Mouse (Mus musculus) limb, embryonic 12.5 days (tissue): ENCODE results near the gene St6galnac6. TPM values are rescaled to one million over a fixed set of nuclear protein-coding genes. Genes with fewer than 3 reads are reported as not detected.
A peak's percentile ranks its signal among the peaks of the same experiment; 100 is the strongest.

Experiments
- ATAC-seq: fragments of 200-750 bp; cut with Nextera tagmentation; 2 replicates; pipeline ENCODE4 v1.8.0; 2017; ENCODE audit warnings: low read depth, moderate TSS enrichment; ENCODE audit not compliant: insufficient number of reproducible peaks, insufficient read depth, low FRiP score, low TSS enrichment
- H3K27ac ChIP-seq: fragments of 300-500 bp; sonication (generic); 2 replicates; pipeline ENCODE4 v1.5.1; 2016; ENCODE audit warnings: mild to moderate bottlenecking, moderate library complexity
- H3K27me3 ChIP-seq: fragments of 300-500 bp; sonication (generic); 2 replicates; pipeline ENCODE4 v1.6.1; 2016; ENCODE audit warnings: mild to moderate bottlenecking, moderate library complexity
- H3K36me3 ChIP-seq: fragments of 300-500 bp; sonication (generic); 2 replicates; pipeline ENCODE4 v1.6.1; 2016; ENCODE audit warnings: mild to moderate bottlenecking, moderate library complexity
- H3K4me1 ChIP-seq: fragments of 300-500 bp; sonication (generic); replicated peaks from 2 replicates; pipeline ENCODE4 v1.6.1; 2016
- H3K4me2 ChIP-seq: fragments of 300-500 bp; sonication (generic); 2 replicates; pipeline ENCODE4 v1.6.1; 2016; ENCODE audit warnings: mild to moderate bottlenecking, moderate library complexity
- H3K4me3 ChIP-seq: fragments of 300-500 bp; sonication (generic); replicated peaks from 2 replicates; pipeline ENCODE4 v1.5.1; 2016; ENCODE audit warnings: mild to moderate bottlenecking
- H3K9ac ChIP-seq: fragments of 300-500 bp; sonication (generic); replicated peaks from 2 replicates; pipeline ENCODE4 v1.6.1; 2016; ENCODE audit warnings: mild to moderate bottlenecking, moderate library complexity
- H3K9me3 ChIP-seq: fragments of 300-500 bp; sonication (generic); 2 replicates; pipeline ENCODE4 v1.6.1; 2016; ENCODE audit warnings: mild to moderate bottlenecking, moderate library complexity
- WGBS: fragments of 180-500 bp; shearing (Covaris S2); methylation state at CpG from one replicate; pipeline ENCODE4 v1.1.7; 2016; 5-methylcytosine and 5-hydroxymethylcytosine counted together
- polyA plus RNA-seq: library from polyadenylated mRNA; unstranded; fragments of >200 nt; fragmentation: Nextera tagmentation; extraction: Ambion mirVana; gene quantifications from 2 replicates; pipeline ENCODE4 v1.2.1, GENCODE M21; 2016

St6galnac6 gene
- polyA plus RNA-seq, 1 experiment from 2014 or later: 23.4 TPM

DNA sequence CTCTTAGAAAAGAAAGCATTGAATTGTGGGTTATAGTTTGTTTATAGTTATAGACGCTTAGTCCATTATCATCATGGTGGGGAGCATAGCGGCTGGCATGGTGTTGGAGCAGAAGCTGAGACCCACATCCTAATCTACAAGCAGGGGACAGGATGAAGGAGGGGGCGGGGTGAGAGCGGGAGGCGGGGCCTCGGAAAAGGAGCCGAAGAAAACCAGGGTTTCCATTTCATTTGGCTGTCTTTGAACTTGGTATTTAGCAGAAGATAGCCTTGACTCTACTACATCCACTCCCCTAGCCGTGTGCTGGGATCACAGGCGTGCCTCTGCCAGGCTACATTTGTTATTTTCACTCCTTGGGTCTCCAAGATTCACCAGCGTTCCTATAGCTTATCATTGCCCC is 5.1 kb downstream of the St6galnac6 start:
- 40% methylated on average over 10 of the region's 10 CpGs for WGBS
- ATAC-seq: no peak
- no peak overlapping the region for H3K4me2 ChIP-seq
- no peaks in the 10 kb centered on the region for H3K9me3 ChIP-seq
- H3K9ac ChIP-seq: no peak overlapping the region
- H3K27me3 ChIP-seq: no peaks in the 10 kb centered on the region
- no peak overlapping the region for H3K27ac ChIP-seq
- H3K4me1 ChIP-seq: peaks cover 40% of the 10 kb centered on the region
- no peaks in the 10 kb centered on the region for H3K36me3 ChIP-seq
- H3K4me3 ChIP-seq: no peak overlapping the region

DNA sequence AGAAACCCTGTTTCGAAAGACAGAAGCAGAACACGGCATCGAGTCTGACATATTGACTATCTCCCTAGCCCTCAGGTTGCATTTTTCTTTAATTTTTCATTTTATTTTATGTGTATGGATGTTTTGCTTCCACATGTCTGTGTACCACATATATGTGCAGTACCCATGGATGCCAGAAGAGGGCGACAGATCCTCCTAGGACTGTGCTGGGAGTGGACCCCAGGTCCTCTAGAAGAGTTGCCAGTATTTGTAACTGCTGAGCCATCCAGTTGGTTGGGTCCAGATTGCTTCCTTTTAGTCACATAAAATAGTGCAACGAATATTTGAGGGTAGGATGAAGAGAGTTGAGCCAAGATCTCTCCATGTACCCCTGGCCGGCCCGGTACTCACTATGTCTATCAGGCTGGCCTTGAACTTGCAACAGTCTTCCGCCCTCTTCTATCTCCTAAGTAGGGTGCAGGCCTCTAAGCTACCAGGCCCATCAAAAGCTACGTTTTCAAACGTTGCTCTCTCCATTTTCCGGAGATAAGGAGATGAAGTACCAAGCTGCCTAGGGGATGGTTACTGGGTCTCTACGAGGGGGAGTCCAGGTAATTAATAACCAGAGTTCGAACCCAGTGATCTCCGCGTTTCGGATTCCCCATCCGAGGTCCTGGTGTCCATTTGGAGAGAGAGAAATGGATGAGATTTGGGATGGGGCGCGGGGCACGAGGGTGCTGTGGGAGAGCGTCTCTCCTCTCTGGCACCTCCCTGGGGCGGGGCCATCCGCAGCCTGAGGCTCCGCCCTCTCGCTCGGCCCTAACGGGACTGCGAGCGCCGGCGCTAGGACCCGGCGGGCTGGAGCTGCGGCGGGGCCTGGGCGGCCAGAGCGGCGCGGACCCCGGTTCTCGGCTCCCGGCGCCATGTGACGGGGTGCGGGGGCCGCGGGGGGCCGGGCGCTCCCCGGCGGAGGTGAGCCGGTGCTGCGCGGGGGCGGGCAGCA is 6.9 kb downstream of the St6galnac6 start:
- Histone ChIP-seq H3K27me3 (no peaks in the 10 kb centered on the region), H3K36me3 (no peaks in the 10 kb centered on the region), H3K9ac (peak overlapping the region; percentile 87), H3K4me3 (peak overlapping the region; percentile 81), H3K4me1 (peaks cover 52% of the 10 kb centered on the region), H3K27ac (peak overlapping the region; percentile 80), H3K4me2 (peak overlapping the region; percentile 85), H3K9me3 (no peaks in the 10 kb centered on the region)
- ATAC-seq: 0 out of 2 replicates have a peak, but pooled peaks have one; percentile 18
- WGBS: 11% methylated on average over 55 of the region's 55 CpGs

DNA sequence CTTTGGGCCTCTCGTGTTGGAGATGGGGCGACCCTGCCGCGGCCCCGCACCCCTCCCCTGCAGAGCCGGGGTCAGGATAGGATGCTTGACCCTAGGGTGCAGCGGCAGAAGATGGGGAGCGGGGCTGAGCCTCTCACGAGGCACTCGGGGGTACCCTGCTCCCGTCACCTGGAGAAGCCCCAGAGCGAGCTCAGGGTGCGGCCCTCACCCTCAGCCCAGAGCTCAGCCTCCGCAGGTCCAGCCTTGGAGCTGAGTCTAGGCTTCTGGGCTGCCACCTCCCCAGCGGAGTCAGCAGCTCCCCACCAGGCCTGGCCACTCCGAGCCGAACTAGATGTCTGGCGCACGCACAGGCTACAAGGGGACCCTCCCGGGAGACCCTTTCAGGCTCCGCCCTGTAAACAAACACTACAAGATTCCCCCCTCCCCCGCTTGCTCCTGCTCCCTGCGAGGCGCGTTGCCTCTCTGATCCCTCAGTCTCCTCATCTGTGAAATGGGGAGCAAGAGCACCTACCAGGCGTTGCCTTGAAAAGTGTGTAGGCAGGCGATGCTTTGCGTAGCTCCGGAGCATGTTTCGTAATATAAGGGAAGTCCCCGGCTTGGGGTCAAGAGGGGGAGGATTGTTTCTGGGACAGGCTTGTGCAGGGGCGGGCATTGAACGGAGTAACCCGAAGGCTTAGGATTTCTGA is 7.9 kb downstream of the St6galnac6 start:
- Histone ChIP-seq H3K27ac (peak overlapping the region; percentile 80), H3K36me3 (peaks cover 4% of the 10 kb centered on the region), H3K27me3 (no peaks in the 10 kb centered on the region), H3K4me3 (peak overlapping the region; percentile 81), H3K4me2 (peak overlapping the region; percentile 85), H3K9ac (peak overlapping the region; percentile 87), H3K4me1 (peaks cover 47% of the 10 kb centered on the region), H3K9me3 (no peaks in the 10 kb centered on the region)
- peak; percentile 68 for ATAC-seq
- WGBS: 4% methylated on average over 34 of the region's 34 CpGs

DNA sequence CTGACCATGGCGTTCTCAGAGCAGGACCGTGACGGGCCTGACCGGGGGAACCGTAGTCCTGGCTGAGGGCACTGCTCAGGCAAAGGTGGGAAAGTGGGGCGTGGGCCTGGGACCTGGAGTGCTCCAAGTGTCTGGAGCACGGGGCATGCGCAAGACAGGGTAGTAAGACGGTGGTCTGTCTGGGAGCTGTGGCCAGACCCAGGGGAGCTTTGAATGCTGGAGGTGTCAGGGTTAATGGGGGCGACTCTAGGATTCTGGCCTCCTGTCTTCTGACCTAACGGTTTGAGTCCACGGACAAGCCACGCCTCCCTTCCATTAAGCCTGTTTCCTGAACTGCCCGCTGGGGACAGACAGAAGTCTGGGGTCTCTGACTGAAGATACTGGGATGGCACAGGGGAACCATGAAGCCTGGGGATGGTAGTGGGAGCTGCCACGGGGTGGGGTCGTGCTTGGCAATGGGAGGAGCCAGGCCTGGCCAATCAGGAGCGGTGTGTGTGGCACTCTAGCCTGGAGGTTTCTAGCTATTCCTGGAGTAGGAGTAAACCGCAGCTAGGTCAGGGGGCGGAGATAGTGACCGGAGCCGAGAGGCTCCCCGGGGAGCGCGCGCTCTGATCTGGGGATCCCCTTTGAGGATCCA is 8.8 kb downstream of the St6galnac6 start:
- 0 out of 2 replicates have a peak, but pooled peaks have one; percentile 49 for ATAC-seq
- Histone ChIP-seq H3K27me3 (no peaks in the 10 kb centered on the region), H3K4me1 (peaks cover 43% of the 10 kb centered on the region), H3K9ac (peak overlapping the region; percentile 27), H3K27ac (peak overlapping the region; percentile 67), H3K4me3 (peak overlapping the region; percentile 81), H3K9me3 (no peaks in the 10 kb centered on the region), H3K4me2 (peak overlapping the region; percentile 85), H3K36me3 (peaks cover 12% of the 10 kb centered on the region)
- 4% methylated on average over 25 of the region's 25 CpGs for WGBS

DNA sequence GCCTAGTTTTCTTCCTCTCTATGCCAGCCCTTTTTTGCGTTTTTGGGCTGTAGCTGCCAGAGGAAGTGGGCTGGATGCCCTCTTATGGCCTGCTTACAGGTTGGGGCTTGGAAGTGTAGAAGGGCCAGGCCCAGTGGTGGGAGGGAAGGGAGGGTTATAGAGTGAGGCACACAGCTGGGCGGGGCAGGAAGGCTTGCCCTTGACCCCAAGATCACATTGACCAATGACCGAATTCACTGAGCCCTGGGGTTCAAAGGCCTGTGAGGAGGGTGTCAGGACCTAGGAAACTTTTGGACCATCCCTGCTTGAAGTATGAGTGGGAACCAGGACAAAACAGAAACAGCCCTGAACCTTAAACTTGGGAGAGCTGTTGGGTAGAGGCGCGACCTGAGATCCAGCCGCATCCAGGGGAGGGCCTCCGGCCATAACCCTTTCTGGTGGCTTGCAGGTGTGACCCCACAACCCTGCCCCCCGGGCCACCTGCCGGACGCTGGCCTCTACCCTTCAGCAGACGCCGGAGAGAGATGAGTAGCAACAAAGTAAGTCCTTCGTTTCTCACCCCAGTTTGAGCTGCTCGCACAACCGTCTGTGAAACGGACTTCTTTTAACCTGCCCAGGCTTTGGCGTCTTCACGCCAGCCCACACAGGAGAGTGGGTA is 9.4 kb downstream of the St6galnac6 start:
- H3K36me3 ChIP-seq: peaks cover 16% of the 10 kb centered on the region
- no peak for ATAC-seq
- H3K4me1 ChIP-seq: peaks cover 43% of the 10 kb centered on the region
- H3K4me2 ChIP-seq: peak overlapping the region; percentile 85
- peak overlapping the region; percentile 67; the same call in 1 of the 2 replicates for H3K27ac ChIP-seq
- no peaks in the 10 kb centered on the region for H3K27me3 ChIP-seq
- 35% methylated on average over 18 of the region's 18 CpGs for WGBS
- peak overlapping the region; percentile 81 for H3K4me3 ChIP-seq
- no peaks in the 10 kb centered on the region for H3K9me3 ChIP-seq
- H3K9ac ChIP-seq: peak overlapping the region; percentile 27; the same call in 1 of the 2 replicates

DNA sequence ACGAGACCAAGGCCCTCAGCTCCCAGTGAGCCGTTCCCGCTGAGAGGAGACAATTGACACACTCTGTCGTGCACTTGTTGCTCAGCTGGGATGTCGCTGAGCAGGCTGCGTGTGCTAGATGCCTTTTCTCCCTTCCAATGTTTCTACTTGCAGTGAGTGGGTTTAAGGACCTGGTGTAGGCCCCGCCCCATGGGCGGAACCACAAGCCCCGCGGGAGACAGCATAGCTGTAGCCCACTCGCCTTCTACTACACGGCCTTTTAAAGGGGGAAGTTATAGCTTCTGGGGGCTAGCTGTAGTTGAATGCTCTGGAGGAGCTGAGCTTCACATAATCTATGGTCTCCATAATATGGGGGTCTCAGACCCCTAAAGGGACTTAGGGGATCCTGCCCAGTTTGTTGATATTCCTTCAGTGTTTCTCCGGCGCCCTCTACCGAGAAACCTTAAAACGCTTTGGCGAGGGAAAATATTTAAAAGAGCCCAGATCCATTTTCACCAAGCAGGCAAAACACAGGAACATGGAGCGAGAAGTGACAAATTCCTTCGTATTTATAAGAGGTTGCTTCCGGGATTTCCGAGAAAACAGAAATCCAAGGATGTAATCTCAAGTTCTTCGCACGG is 11.2 kb downstream of the St6galnac6 start:
- H3K4me2 ChIP-seq: peak overlapping the region; percentile 49
- H3K27ac ChIP-seq: peak overlapping the region; percentile 43; the same call in 1 of the 2 replicates
- no peaks in the 10 kb centered on the region for H3K9me3 ChIP-seq
- H3K27me3 ChIP-seq: no peaks in the 10 kb centered on the region
- H3K9ac ChIP-seq: 0 out of 2 replicates have a peak overlapping the region, but pooled peaks have one; percentile 8
- 18% methylated on average over 23 of the region's 23 CpGs for WGBS
- H3K4me3 ChIP-seq: peak overlapping the region; percentile 34
- H3K36me3 ChIP-seq: peaks cover 32% of the 10 kb centered on the region
- H3K4me1 ChIP-seq: peaks cover 43% of the 10 kb centered on the region
- no peak for ATAC-seq

DNA sequence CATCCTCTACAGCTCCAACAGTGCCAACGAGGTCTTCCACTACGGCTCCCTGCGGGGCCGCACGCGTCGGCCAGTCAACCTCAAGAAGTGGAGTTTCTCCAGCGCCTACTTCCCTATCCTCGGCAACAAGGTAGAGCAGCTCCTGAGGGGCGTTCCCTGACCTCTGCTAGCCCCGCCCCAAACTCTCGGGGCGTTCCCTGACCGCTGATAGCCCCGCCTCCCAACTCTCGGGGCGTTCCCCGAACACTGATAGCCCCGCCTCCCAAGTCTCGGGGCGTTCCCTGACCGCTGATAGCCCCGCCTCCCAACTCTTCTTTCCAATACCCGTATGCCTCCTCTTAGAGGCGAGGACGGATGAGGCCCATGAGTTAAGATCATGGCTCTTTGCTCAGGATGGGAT is 12.8 kb downstream of the St6galnac6 start:
- Histone ChIP-seq H3K27ac (no peak overlapping the region), H3K9me3 (no peaks in the 10 kb centered on the region), H3K4me2 (no peak overlapping the region), H3K9ac (no peak overlapping the region), H3K4me3 (no peak overlapping the region), H3K4me1 (peaks cover 43% of the 10 kb centered on the region), H3K27me3 (no peaks in the 10 kb centered on the region), H3K36me3 (peaks cover 44% of the 10 kb centered on the region)
- WGBS: 70% methylated on average over 26 of the region's 26 CpGs
- ATAC-seq: no peak

DNA sequence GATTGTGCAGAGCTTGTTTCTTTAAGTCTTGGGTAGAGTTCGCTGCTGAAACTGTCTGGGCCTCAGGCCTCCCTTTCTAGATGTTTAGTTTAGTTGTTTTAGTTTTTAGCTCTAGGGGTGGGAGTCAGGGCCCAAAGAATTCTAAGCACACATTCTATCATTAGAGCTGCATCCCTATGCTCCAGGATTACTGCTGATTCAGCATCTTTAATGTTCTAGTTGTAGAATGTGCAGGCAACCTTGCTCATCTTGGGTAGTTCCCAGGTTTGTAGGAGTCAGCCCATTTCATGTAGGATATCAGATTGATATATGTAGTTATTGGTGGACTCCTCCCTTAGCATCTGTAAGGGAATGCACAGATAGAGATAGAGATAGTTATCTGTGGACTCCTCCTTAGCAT is 17.6 kb downstream of the St6galnac6 start:
- Histone ChIP-seq H3K9ac (no peak overlapping the region), H3K4me1 (peaks cover 42% of the 10 kb centered on the region)

DNA sequence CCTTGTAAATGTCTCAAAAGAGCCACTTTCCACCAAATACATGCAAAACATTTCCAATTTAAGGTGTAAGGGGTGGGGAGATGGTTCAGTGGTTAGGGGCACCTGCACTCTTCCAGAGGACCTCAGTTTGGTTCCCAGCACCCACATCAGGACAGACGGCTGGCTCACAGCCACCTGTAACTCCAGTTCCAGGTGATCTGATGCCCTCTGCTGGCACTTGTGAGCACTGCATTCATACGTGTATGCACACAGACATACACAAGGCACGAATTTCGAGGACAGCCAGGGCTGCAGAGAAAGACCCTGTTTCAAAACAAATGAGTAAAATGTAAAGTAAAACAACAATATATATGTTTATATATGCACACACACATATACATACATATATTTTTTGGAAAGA is 18.1 kb downstream of the St6galnac6 start:
- H3K4me3 ChIP-seq: no peak overlapping the region
- no peak for ATAC-seq
- peaks cover 44% of the 10 kb centered on the region for H3K4me1 ChIP-seq
- no peak overlapping the region for H3K27ac ChIP-seq
- no peak overlapping the region for H3K4me2 ChIP-seq
- no peak overlapping the region for H3K9ac ChIP-seq
- WGBS: 94% methylated on average over 4 of the region's 4 CpGs
- no peaks in the 10 kb centered on the region; the same call in 1 of the 2 replicates for H3K9me3 ChIP-seq
- H3K36me3 ChIP-seq: peaks cover 58% of the 10 kb centered on the region
- H3K27me3 ChIP-seq: no peaks in the 10 kb centered on the region

More for the DNA sequence above, 17.6 kb downstream of the St6galnac6 start:
- no peak overlapping the region for H3K4me2 ChIP-seq
- H3K27ac ChIP-seq: no peak overlapping the region
- no peak overlapping the region for H3K4me3 ChIP-seq
- 91% methylated on average over 1 of the region's 1 CpGs for WGBS
- H3K27me3 ChIP-seq: no peaks in the 10 kb centered on the region
- H3K36me3 ChIP-seq: peaks cover 63% of the 10 kb centered on the region
- no peaks in the 10 kb centered on the region; the same call in 1 of the 2 replicates for H3K9me3 ChIP-seq
- ATAC-seq: no peak

DNA sequence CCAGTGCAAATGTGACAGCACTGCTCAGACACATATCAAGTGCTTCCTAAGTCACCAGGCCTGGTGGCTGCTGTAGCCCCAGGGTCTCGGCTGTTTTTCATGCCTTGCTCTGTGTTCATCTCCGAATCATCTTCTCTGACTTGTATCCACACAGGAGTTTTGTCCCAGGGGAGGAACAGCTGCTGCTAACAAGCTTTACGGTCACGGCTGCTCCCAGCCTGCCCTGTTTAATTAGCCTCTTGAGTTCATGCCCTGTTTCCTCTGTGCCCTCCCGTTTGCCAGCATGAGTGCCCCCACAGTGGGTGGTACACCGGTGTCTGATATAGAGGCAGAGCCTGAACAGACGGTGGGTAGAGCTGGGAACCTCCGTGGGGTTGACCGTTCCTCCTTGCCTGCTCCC is 18.5 kb downstream of the St6galnac6 start:
- H3K4me2 ChIP-seq: no peak overlapping the region
- H3K9me3 ChIP-seq: no peaks in the 10 kb centered on the region; the same call in 1 of the 2 replicates
- WGBS: 75% methylated on average over 9 of the region's 9 CpGs
- ATAC-seq: no peak
- peaks cover 54% of the 10 kb centered on the region for H3K36me3 ChIP-seq
- peaks cover 44% of the 10 kb centered on the region for H3K4me1 ChIP-seq
- no peak overlapping the region for H3K4me3 ChIP-seq
- no peaks in the 10 kb centered on the region for H3K27me3 ChIP-seq
- no peak overlapping the region for H3K27ac ChIP-seq
- H3K9ac ChIP-seq: no peak overlapping the region
